Mouse (Mus musculus): ENCODE results near the gene Gcfc2. TPM values are rescaled to one million over a fixed set of nuclear protein-coding genes. Genes with fewer than 3 reads are reported as not detected.

Gene Gcfc2
- polyA plus RNA-seq, 1 experiment = 1.6 TPM

- 87% methylated on average over 4 of the region's 4 CpGs for WGBS
- H3K4me1 ChIP-seq (ENCODE audit: control insufficient read depth, insufficient read depth, insufficient read length) = no peaks in the 10 kb centered on the region
- no peak overlapping the region for H3K4me3 ChIP-seq (ENCODE audit: extremely low read depth, insufficient read depth, insufficient read length)
- H3K27ac ChIP-seq (ENCODE audit: insufficient read depth, low read length) = no peak overlapping the region
- DNase-seq (ENCODE audit: low read depth in 1 of 2, low spot score in 2 of 2) = no peak
- H3K36me3 ChIP-seq (ENCODE audit: control insufficient read depth, insufficient read depth, low read length) = peaks cover 30% of the 10 kb centered on the region
- H3K27me3 ChIP-seq (ENCODE audit: control insufficient read depth, insufficient read depth, low read length) = no peaks in the 10 kb centered on the region
- TF ChIP-seq POLR2A (IDR thresholded peaks at IDR 0.05; ENCODE audit: low read depth, low read length) (no peak), CTCF (IDR thresholded peaks at IDR 0.05; ENCODE audit: extremely low read depth, insufficient read depth, insufficient read length, insufficient replicate concordance) (no peak)
Measured at GRCm38 (mm10) chr6:81956399-81956798, 32.9 kb downstream of the Gcfc2 start.

- TF ChIP-seq CTCF (IDR thresholded peaks at IDR 0.05; ENCODE audit: extremely low read depth, insufficient read depth, insufficient read length, insufficient replicate concordance) = no peak
- TF ChIP-seq POLR2A (IDR thresholded peaks at IDR 0.05; ENCODE audit: low read depth, low read length) = no peak
- Histone ChIP-seq H3K36me3 (ENCODE audit: control insufficient read depth, insufficient read depth, low read length) (peaks cover 34% of the 10 kb centered on the region), H3K27me3 (ENCODE audit: control insufficient read depth, insufficient read depth, low read length) (no peaks in the 10 kb centered on the region), H3K4me1 (ENCODE audit: control insufficient read depth, insufficient read depth, insufficient read length) (no peaks in the 10 kb centered on the region), H3K4me3 (ENCODE audit: extremely low read depth, insufficient read depth, insufficient read length) (no peak overlapping the region), H3K27ac (ENCODE audit: insufficient read depth, low read length) (no peak overlapping the region)
- DNase-seq (ENCODE audit: low read depth in 1 of 2, low spot score in 2 of 2) = no peak
- 92% methylated on average over 11 of the region's 11 CpGs for WGBS
Measured at GRCm38 (mm10) chr6:81957992-81958391, 34.5 kb downstream of the Gcfc2 start.

- no peak for DNase-seq (ENCODE audit: low read depth in 1 of 2, low spot score in 2 of 2)
- TF ChIP-seq CTCF (IDR thresholded peaks at IDR 0.05; ENCODE audit: extremely low read depth, insufficient read depth, insufficient read length, insufficient replicate concordance) (no peak), POLR2A (IDR thresholded peaks at IDR 0.05; ENCODE audit: low read depth, low read length) (no peak)
- H3K27me3 ChIP-seq (ENCODE audit: control insufficient read depth, insufficient read depth, low read length) = no peaks in the 10 kb centered on the region
- H3K36me3 ChIP-seq (ENCODE audit: control insufficient read depth, insufficient read depth, low read length) = peaks cover 35% of the 10 kb centered on the region
- 92% methylated on average over 8 of the region's 8 CpGs for WGBS
- H3K27ac ChIP-seq (ENCODE audit: insufficient read depth, low read length) = no peak overlapping the region
- no peak overlapping the region for H3K4me3 ChIP-seq (ENCODE audit: extremely low read depth, insufficient read depth, insufficient read length)
- H3K4me1 ChIP-seq (ENCODE audit: control insufficient read depth, insufficient read depth, insufficient read length) = no peaks in the 10 kb centered on the region
Measured at GRCm38 (mm10) chr6:81959866-81960265, 36.4 kb downstream of the Gcfc2 start.

GRCm38 (mm10) chr6:81960284-81960683 is 36.8 kb downstream of the Gcfc2 start:
- WGBS = 83% methylated on average over 1 of the region's 1 CpGs
- H3K27me3 ChIP-seq (ENCODE audit: control insufficient read depth, insufficient read depth, low read length) = no peaks in the 10 kb centered on the region
- H3K36me3 ChIP-seq (ENCODE audit: control insufficient read depth, insufficient read depth, low read length) = peaks cover 35% of the 10 kb centered on the region
- DNase-seq (ENCODE audit: low read depth in 1 of 2, low spot score in 2 of 2) = no peak
- H3K27ac ChIP-seq (ENCODE audit: insufficient read depth, low read length) = no peak overlapping the region
- no peak overlapping the region for H3K4me3 ChIP-seq (ENCODE audit: extremely low read depth, insufficient read depth, insufficient read length)
- TF ChIP-seq POLR2A (IDR thresholded peaks at IDR 0.05; ENCODE audit: low read depth, low read length) (no peak), CTCF (IDR thresholded peaks at IDR 0.05; ENCODE audit: extremely low read depth, insufficient read depth, insufficient read length, insufficient replicate concordance) (peak; percentile 4; the same call in 1 of the 2 replicates)
- peaks cover 2% of the 10 kb centered on the region; the same call in 1 of the 2 replicates for H3K4me1 ChIP-seq (ENCODE audit: control insufficient read depth, insufficient read depth, insufficient read length)

- peaks cover 15% of the 10 kb centered on the region for H3K36me3 ChIP-seq (ENCODE audit: control insufficient read depth, insufficient read depth, low read length)
- no peak for TF ChIP-seq POLR2A (IDR thresholded peaks at IDR 0.05; ENCODE audit: low read depth, low read length)
- TF ChIP-seq CTCF (IDR thresholded peaks at IDR 0.05; ENCODE audit: extremely low read depth, insufficient read depth, insufficient read length, insufficient replicate concordance) = no peak
- H3K27ac ChIP-seq (ENCODE audit: insufficient read depth, low read length) = peak within 1 kb of the TSS; percentile 9; the same call in 1 of the 2 replicates
Measured at GRCm38 (mm10) chr6:81965296-81966067, 42.0 kb downstream of the Gcfc2 start, which contains the start of gene Mrpl19. Gene Mrpl19 (minus strand): TSS chr6:81965958.

GRCm38 (mm10) chr6:81966068-81966544 is 42.6 kb downstream of the Gcfc2 start:
- 67% methylated on average over 2 of the region's 2 CpGs for WGBS
- Histone ChIP-seq H3K36me3 (ENCODE audit: control insufficient read depth, insufficient read depth, low read length) (peaks cover 13% of the 10 kb centered on the region), H3K27me3 (ENCODE audit: control insufficient read depth, insufficient read depth, low read length) (no peaks in the 10 kb centered on the region), H3K4me3 (ENCODE audit: extremely low read depth, insufficient read depth, insufficient read length) (no peak overlapping the region; the same call in 1 of the 2 replicates), H3K4me1 (ENCODE audit: control insufficient read depth, insufficient read depth, insufficient read length) (peaks cover 2% of the 10 kb centered on the region; the same call in 1 of the 2 replicates), H3K27ac (ENCODE audit: insufficient read depth, low read length) (no peak overlapping the region)
- no peak for DNase-seq (ENCODE audit: low read depth in 1 of 2, low spot score in 2 of 2)
- no peak for TF ChIP-seq POLR2A (IDR thresholded peaks at IDR 0.05; ENCODE audit: low read depth, low read length)
- no peak for TF ChIP-seq CTCF (IDR thresholded peaks at IDR 0.05; ENCODE audit: extremely low read depth, insufficient read depth, insufficient read length, insufficient replicate concordance)

More at GRCm38 (mm10) chr6:81965296-81966067, 42.0 kb downstream of the Gcfc2 start, which contains the start of gene Mrpl19:
- Histone ChIP-seq H3K4me3 (ENCODE audit: extremely low read depth, insufficient read depth, insufficient read length) (peak within 1 kb of the TSS; percentile 81), H3K4me1 (ENCODE audit: control insufficient read depth, insufficient read depth, insufficient read length) (peaks cover 2% of the 10 kb centered on the region; the same call in 1 of the 2 replicates), H3K27me3 (ENCODE audit: control insufficient read depth, insufficient read depth, low read length) (no peaks in the 10 kb centered on the region)
- peak; percentile 81 to 89 for DNase-seq (ENCODE audit: low read depth in 1 of 2, low spot score in 2 of 2)
- 1% methylated on average over 44 of the region's 44 CpGs for WGBS
